Mouse (Mus musculus) liver, embryonic 12.5 days (tissue): ENCODE results near the gene Cers5. TPM values are rescaled to one million over a fixed set of nuclear protein-coding genes. Genes with fewer than 3 reads are reported as not detected.

ENCODE experiments used
- polyA plus RNA-seq: library from polyadenylated mRNA; unstranded; fragments of >200 nt; fragmentation: Nextera tagmentation; extraction: Ambion mirVana; gene quantifications from 2 replicates; pipeline ENCODE4 v1.2.1, GENCODE M21; 2016

Cers5 gene
- polyA plus RNA-seq, 1 experiment from 2014 or later, result 19.1 TPM

Other genes starting within 250 kb of the Cers5 start
- 0.08 and 0.23 TPM in 2 replicates for gene Faim2, start 244.7 kb downstream of the Cers5 start, polyA plus RNA-seq
- gene Aqp2, start 193.8 kb downstream of the Cers5 start, polyA plus RNA-seq, result not detected in 2 replicates
- 0.41 and 1.2 TPM in 2 replicates for gene Aqp5, start 182.1 kb downstream of the Cers5 start, polyA plus RNA-seq
- not detected in 2 replicates for gene Aqp6, start 171.5 kb downstream of the Cers5 start, polyA plus RNA-seq
- gene Racgap1, start 121.2 kb downstream of the Cers5 start, polyA plus RNA-seq, result 93.4 and 96.3 TPM in 2 replicates
- 1.8 and 2.0 TPM in 2 replicates for gene Asic1, start 102.5 kb downstream of the Cers5 start, polyA plus RNA-seq
- 12.2 and 12.6 TPM in 2 replicates for gene Smarcd1, start 70.8 kb downstream of the Cers5 start, polyA plus RNA-seq
- gene Gm17349, start 67.4 kb downstream of the Cers5 start, polyA plus RNA-seq, result not detected in 2 replicates
- 7.5 and 8.0 TPM in 2 replicates for gene Gpd1, start 55.4 kb downstream of the Cers5 start, polyA plus RNA-seq
- 98.3 and 98.4 TPM in 2 replicates for gene Cox14, start 47.3 kb downstream of the Cers5 start, polyA plus RNA-seq
- gene Lima1, start 102.6 kb upstream of the Cers5 start, polyA plus RNA-seq, result 10.6 and 11.0 TPM in 2 replicates
- gene Fam186a, start 194.2 kb upstream of the Cers5 start, polyA plus RNA-seq, result not detected in 2 replicates
- gene Larp4, start 197.2 kb upstream of the Cers5 start, polyA plus RNA-seq, result 33.1 TPM in 2 replicates